Mouse (Mus musculus): ENCODE data around the gene Evpl. TPM values are rescaled to one million over a fixed set of nuclear protein-coding genes. Genes with fewer than 3 reads are reported as not detected.

Gene Evpl
- polyA plus RNA-seq, 1 experiment from 2014 or later = 3.7 TPM

DNA sequence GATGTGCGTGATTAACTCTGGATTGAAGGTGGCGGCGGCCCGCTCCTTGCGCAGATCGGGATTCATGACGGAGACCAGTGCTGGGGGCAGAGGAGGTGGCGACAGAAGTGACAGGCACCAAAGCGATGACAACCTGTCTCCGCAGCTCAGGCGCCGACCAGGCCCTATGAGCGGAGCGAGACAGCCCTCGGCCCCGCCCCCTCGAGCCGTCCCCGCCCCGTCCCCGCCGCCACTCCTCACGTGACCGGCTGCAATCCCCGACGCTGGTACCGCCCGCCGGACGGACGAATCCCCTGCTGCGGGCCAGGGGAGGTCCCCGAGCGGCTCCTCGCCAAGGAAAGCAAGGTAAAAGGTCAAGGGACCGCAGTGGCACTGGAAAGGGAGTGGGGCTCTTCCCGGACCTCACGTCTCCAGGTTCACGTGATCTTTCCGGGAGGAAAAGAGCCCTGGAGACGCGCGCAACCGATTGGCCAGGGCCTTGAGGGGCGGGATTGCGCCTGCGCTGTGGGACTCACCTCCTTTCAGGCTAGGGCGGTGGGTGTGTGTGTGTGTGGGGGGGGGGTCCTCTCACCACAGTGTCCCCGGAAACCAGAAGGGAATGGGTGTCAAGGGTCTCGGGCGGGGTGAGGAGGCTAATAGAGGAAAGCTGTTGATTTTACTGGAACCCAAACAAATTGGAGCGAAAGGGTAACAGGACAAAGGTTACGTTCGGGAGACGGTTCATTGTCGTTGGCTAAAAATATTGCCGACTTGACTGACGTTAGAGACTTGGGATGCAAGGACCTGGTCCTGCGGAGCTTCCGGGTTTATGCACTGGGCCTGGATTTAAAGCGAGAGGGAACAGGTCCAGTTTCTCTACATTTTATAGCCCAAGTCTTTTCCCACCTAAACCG is 39.0 kb downstream of the Evpl start, which contains the start of the genes Ten1 and Acox1:
Gene Ten1 (plus strand): TSS at position 217 of the 893 bp plus-strand sequence.
Gene Acox1 (minus strand): TSS at position 407 of the 893 bp plus-strand sequence.
- H3K9ac ChIP-seq (ENCODE audit: low read length) = peak within 1 kb of the TSS; percentile 85
- peak within 1 kb of the TSS; percentile 95 for H3K27ac ChIP-seq (ENCODE audit: low read depth)
- peaks cover 9% of the 10 kb centered on the region; the same call in 1 of the 2 replicates for H3K36me3 ChIP-seq (ENCODE audit: control insufficient read depth, insufficient read depth, low read length)
- ATAC-seq (replicated peaks; ENCODE audit: low FRiP score, low TSS enrichment, low read depth) = peak; percentile 98
- H3K4me1 ChIP-seq (replicated peaks; ENCODE audit: control insufficient read depth, insufficient read depth, low read length) = 0 out of 2 replicates have a peak, but pooled peaks cover 12% of the 10 kb centered on the region
- peak within 1 kb of the TSS; percentile 57 for H3K4me2 ChIP-seq (ENCODE audit: low read length)
- DNase-seq (ENCODE audit: low spot score) = peak; percentile 97
- H3K4me3 ChIP-seq (ENCODE audit: low read depth, low read length) = peak within 1 kb of the TSS; percentile 90
- under 1% methylated on average over 62 of the region's 62 CpGs for WGBS
- H3K9me3 ChIP-seq (ENCODE audit: control insufficient read depth, low read length) = no peaks in the 10 kb centered on the region
- H3K27me3 ChIP-seq (replicated peaks; ENCODE audit: control insufficient read depth, insufficient read depth, low read length) = no peaks in the 10 kb centered on the region

GRCm38 (mm10) chr11:116198132-116198531 is 39.7 kb downstream of the Evpl start:
- H3K27ac ChIP-seq (ENCODE audit: low read depth) = peak overlapping the region; percentile 95
- WGBS = 26% methylated on average over 13 of the region's 13 CpGs
- H3K36me3 ChIP-seq (ENCODE audit: control insufficient read depth, insufficient read depth, low read length) = peaks cover 9% of the 10 kb centered on the region; the same call in 1 of the 2 replicates
- H3K4me2 ChIP-seq (ENCODE audit: low read length) = peak overlapping the region; percentile 57
- ATAC-seq (replicated peaks; ENCODE audit: low FRiP score, low TSS enrichment, low read depth) (no peak), DNase-seq (ENCODE audit: low spot score) (no peak)
- H3K9me3 ChIP-seq (ENCODE audit: control insufficient read depth, low read length) = no peaks in the 10 kb centered on the region
- H3K9ac ChIP-seq (ENCODE audit: low read length) = peak overlapping the region; percentile 85
- H3K4me1 ChIP-seq (replicated peaks; ENCODE audit: control insufficient read depth, insufficient read depth, low read length) = 0 out of 2 replicates have a peak, but pooled peaks cover 12% of the 10 kb centered on the region
- H3K4me3 ChIP-seq (ENCODE audit: low read depth, low read length) = peak overlapping the region; percentile 90
- no peaks in the 10 kb centered on the region for H3K27me3 ChIP-seq (replicated peaks; ENCODE audit: control insufficient read depth, insufficient read depth, low read length)

- no peaks in the 10 kb centered on the region for H3K9me3 ChIP-seq (ENCODE audit: control insufficient read depth, low read length)
- peaks cover 9% of the 10 kb centered on the region; the same call in 1 of the 2 replicates for H3K36me3 ChIP-seq (ENCODE audit: control insufficient read depth, insufficient read depth, low read length)
- H3K9ac ChIP-seq (ENCODE audit: low read length) = no peak overlapping the region
- H3K4me3 ChIP-seq (ENCODE audit: low read depth, low read length) = peak overlapping the region; percentile 90
- no peak overlapping the region for H3K27ac ChIP-seq (ENCODE audit: low read depth)
- WGBS = 86% methylated on average over 6 of the region's 6 CpGs
- H3K4me1 ChIP-seq (replicated peaks; ENCODE audit: control insufficient read depth, insufficient read depth, low read length) = 0 out of 2 replicates have a peak, but pooled peaks cover 12% of the 10 kb centered on the region
- no peak for ATAC-seq (replicated peaks; ENCODE audit: low FRiP score, low TSS enrichment, low read depth)
- no peaks in the 10 kb centered on the region for H3K27me3 ChIP-seq (replicated peaks; ENCODE audit: control insufficient read depth, insufficient read depth, low read length)
- H3K4me2 ChIP-seq (ENCODE audit: low read length) = peak overlapping the region; percentile 57
- DNase-seq (ENCODE audit: low spot score) = no peak
These were observed 40.3 kb downstream of the Evpl start for GRCm38 (mm10) chr11:116197584-116197906.

- ATAC-seq (replicated peaks; ENCODE audit: low FRiP score, low TSS enrichment, low read depth) (no peak), DNase-seq (ENCODE audit: low spot score) (no peak)
- peaks cover 9% of the 10 kb centered on the region; the same call in 1 of the 2 replicates for H3K36me3 ChIP-seq (ENCODE audit: control insufficient read depth, insufficient read depth, low read length)
- 0 out of 2 replicates have a peak, but pooled peaks cover 12% of the 10 kb centered on the region for H3K4me1 ChIP-seq (replicated peaks; ENCODE audit: control insufficient read depth, insufficient read depth, low read length)
- H3K9ac ChIP-seq (ENCODE audit: low read length) = no peak overlapping the region
- H3K4me3 ChIP-seq (ENCODE audit: low read depth, low read length) = no peak overlapping the region
- peak overlapping the region; percentile 57 for H3K4me2 ChIP-seq (ENCODE audit: low read length)
- no peaks in the 10 kb centered on the region for H3K9me3 ChIP-seq (ENCODE audit: control insufficient read depth, low read length)
- no peaks in the 10 kb centered on the region for H3K27me3 ChIP-seq (replicated peaks; ENCODE audit: control insufficient read depth, insufficient read depth, low read length)
- 93% methylated on average over 18 of the region's 18 CpGs for WGBS
- H3K27ac ChIP-seq (ENCODE audit: low read depth) = no peak overlapping the region
These were observed 40.9 kb downstream of the Evpl start for GRCm38 (mm10) chr11:116196866-116197583.

DNA sequence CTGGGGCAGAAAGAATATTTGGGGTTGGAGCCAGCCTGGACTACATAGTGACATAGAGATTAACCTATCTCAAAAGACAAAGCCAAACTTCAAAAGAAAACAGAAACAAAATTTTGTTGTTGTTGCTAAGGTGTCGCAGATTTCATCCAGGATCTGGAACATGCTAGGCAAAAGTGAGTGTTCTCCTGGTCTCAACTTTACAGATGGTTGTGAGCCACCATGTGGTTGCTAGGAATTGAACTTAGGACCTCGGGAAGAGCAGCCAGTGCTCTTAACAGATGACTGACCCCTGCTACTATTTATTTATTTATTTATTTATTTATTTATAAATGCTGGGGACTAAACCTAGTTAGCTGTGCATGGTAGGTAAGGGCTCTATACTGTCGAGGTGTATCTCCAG is 41.5 kb downstream of the Evpl start:
- Histone ChIP-seq H3K36me3 (ENCODE audit: control insufficient read depth, insufficient read depth, low read length) (peaks cover 9% of the 10 kb centered on the region; the same call in 1 of the 2 replicates), H3K4me2 (ENCODE audit: low read length) (no peak overlapping the region), H3K4me3 (ENCODE audit: low read depth, low read length) (no peak overlapping the region), H3K9ac (ENCODE audit: low read length) (no peak overlapping the region), H3K4me1 (replicated peaks; ENCODE audit: control insufficient read depth, insufficient read depth, low read length) (0 out of 2 replicates have a peak, but pooled peaks cover 12% of the 10 kb centered on the region), H3K27ac (ENCODE audit: low read depth) (no peak overlapping the region), H3K9me3 (ENCODE audit: control insufficient read depth, low read length) (no peaks in the 10 kb centered on the region), H3K27me3 (replicated peaks; ENCODE audit: control insufficient read depth, insufficient read depth, low read length) (no peaks in the 10 kb centered on the region)
- DNase-seq (ENCODE audit: low spot score) = no peak
- no peak for ATAC-seq (replicated peaks; ENCODE audit: low FRiP score, low TSS enrichment, low read depth)
- WGBS = 84% methylated on average over 3 of the region's 3 CpGs

DNA sequence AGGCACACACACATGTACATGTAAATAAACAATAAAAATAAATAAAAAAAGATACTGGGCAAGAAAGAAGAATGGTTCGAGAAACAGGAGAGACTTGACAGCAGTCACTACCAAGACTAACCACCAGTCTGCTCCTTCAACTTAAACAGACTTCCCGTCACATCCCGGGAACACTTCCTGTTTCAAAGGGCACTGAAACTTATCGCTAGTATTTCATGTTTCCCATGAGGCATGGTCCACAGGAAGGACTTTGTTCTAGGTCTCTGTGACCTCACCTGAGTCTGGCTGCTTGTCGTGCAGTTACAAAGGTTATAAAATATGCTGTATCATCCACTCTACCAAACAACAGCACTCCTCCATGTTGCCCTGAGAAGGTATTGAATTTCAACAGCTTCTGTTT is 42.6 kb downstream of the Evpl start:
- Histone ChIP-seq H3K4me2 (ENCODE audit: low read length) (no peak overlapping the region), H3K9ac (ENCODE audit: low read length) (no peak overlapping the region), H3K4me1 (replicated peaks; ENCODE audit: control insufficient read depth, insufficient read depth, low read length) (0 out of 2 replicates have a peak, but pooled peaks cover 12% of the 10 kb centered on the region), H3K27me3 (replicated peaks; ENCODE audit: control insufficient read depth, insufficient read depth, low read length) (no peaks in the 10 kb centered on the region), H3K27ac (ENCODE audit: low read depth) (no peak overlapping the region; the same call in 1 of the 2 replicates), H3K9me3 (ENCODE audit: control insufficient read depth, low read length) (no peaks in the 10 kb centered on the region), H3K4me3 (ENCODE audit: low read depth, low read length) (no peak overlapping the region), H3K36me3 (ENCODE audit: control insufficient read depth, insufficient read depth, low read length) (peaks cover 11% of the 10 kb centered on the region; the same call in 1 of the 2 replicates)
- 64% methylated on average over 5 of the region's 5 CpGs for WGBS
- DNase-seq (ENCODE audit: low spot score) (no peak), ATAC-seq (replicated peaks; ENCODE audit: low FRiP score, low TSS enrichment, low read depth) (no peak)

DNA sequence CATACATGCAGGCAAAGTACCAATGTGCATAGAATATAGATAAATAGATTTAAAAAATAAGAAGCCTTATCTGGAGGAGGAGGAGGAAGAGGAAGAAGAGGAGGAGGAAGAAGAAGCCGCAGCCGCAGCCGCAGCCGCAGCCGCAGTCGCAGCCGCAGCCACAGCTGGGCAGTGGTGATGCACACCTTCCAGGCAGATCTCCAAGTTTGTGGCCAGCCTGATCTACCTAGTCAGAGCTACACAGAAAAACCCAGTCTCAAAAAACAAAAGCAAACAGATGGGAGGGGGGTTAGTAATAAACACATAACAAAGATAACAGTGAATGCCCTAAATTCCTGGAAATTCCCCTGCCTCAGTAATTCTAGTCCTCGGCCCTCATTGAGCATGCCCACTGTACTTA is 43.3 kb downstream of the Evpl start:
- Histone ChIP-seq H3K27ac (ENCODE audit: low read depth) (no peak overlapping the region), H3K4me2 (ENCODE audit: low read length) (no peak overlapping the region), H3K4me3 (ENCODE audit: low read depth, low read length) (no peak overlapping the region), H3K9me3 (ENCODE audit: control insufficient read depth, low read length) (no peaks in the 10 kb centered on the region), H3K4me1 (replicated peaks; ENCODE audit: control insufficient read depth, insufficient read depth, low read length) (0 out of 2 replicates have a peak, but pooled peaks cover 10% of the 10 kb centered on the region), H3K36me3 (ENCODE audit: control insufficient read depth, insufficient read depth, low read length) (peaks cover 17% of the 10 kb centered on the region), H3K9ac (ENCODE audit: low read length) (no peak overlapping the region), H3K27me3 (replicated peaks; ENCODE audit: control insufficient read depth, insufficient read depth, low read length) (no peaks in the 10 kb centered on the region)
- ATAC-seq (replicated peaks; ENCODE audit: low FRiP score, low TSS enrichment, low read depth) = no peak
- DNase-seq (ENCODE audit: low spot score) = no peak
- 91% methylated on average over 8 of the region's 8 CpGs for WGBS

DNA sequence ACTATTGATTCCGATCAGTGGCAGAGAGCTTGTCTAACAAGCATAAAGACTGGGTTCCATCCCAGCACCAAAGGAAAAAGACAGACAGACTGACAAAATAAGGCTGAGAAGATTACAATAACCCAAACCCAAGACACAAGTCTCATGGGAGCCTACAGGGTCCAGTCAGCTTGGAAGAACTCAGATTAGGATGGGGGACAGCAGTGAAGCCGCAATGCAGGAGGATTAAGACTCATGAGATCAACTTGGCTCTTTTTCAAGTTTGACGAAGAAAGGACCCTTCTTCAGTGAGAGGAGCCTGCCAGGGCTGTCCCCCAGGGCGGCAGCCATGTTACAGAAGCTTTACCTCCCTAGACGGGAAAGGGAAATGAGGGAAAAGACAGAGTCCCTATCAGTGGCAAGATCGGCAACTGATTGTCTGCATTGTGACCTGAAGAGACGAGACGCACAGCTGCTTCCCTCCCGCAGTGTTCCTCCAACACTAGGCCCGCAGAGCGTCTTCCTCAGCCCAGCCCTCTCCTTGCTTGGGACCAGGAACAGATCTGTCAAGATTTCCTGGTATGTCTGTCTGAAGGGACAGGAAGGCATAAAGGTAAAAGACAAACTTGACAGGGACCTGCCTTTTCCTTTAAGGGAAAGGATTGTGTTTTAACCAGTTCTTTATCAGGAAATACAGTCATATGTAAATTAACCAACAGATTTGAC is 50.5 kb downstream of the Evpl start:
- 60% methylated on average over 11 of the region's 11 CpGs for WGBS
- Histone ChIP-seq H3K4me2 (ENCODE audit: low read length) (no peak overlapping the region), H3K9me3 (ENCODE audit: control insufficient read depth, low read length) (no peaks in the 10 kb centered on the region), H3K27me3 (replicated peaks; ENCODE audit: control insufficient read depth, insufficient read depth, low read length) (no peaks in the 10 kb centered on the region), H3K4me1 (replicated peaks; ENCODE audit: control insufficient read depth, insufficient read depth, low read length) (no peaks in the 10 kb centered on the region), H3K9ac (ENCODE audit: low read length) (no peak overlapping the region), H3K27ac (ENCODE audit: low read depth) (no peak overlapping the region), H3K4me3 (ENCODE audit: low read depth, low read length) (no peak overlapping the region), H3K36me3 (ENCODE audit: control insufficient read depth, insufficient read depth, low read length) (peaks cover 61% of the 10 kb centered on the region)
- ATAC-seq (replicated peaks; ENCODE audit: low FRiP score, low TSS enrichment, low read depth) = no peak
- no peak for DNase-seq (ENCODE audit: low spot score)
